Mouse (Mus musculus) midbrain, embryonic 11.5 days (tissue): ENCODE data around the gene Arhgef10l. TPM values are rescaled to one million over a fixed set of nuclear protein-coding genes. Genes with fewer than 3 reads are reported as not detected.

Experiments used
- ATAC-seq: fragments of 200-750 bp; cut with Nextera tagmentation; 2 replicates; pipeline ENCODE4 v1.8.0; 2017; ENCODE audit warnings: moderate TSS enrichment, moderate library complexity; ENCODE audit not compliant: low FRiP score
- DNase-seq: peaks from one replicate; pipeline ENCODE4 v3.0.0; 2015; ENCODE audit warnings: low spot score; ENCODE audit errors: missing footprints
- H3K27ac ChIP-seq: fragments of 300-500 bp; sonication (generic); 2 replicates; pipeline ENCODE4 v1.5.1; 2014; ENCODE audit warnings: low read depth, low read length
- H3K27me3 ChIP-seq: fragments of 300-500 bp; sonication (generic); 2 replicates; pipeline ENCODE4 v1.6.1; 2014; ENCODE audit warnings: mild to moderate bottlenecking, low read length, moderate library complexity, mixed read lengths; ENCODE audit not compliant: control insufficient read depth, insufficient read depth
- H3K36me3 ChIP-seq: fragments of 300-500 bp; sonication (generic); 2 replicates; pipeline ENCODE4 v1.6.1; 2014; ENCODE audit warnings: mild to moderate bottlenecking, low read length, moderate library complexity, mixed read lengths; ENCODE audit not compliant: control insufficient read depth, insufficient read depth
- H3K4me1 ChIP-seq: fragments of 300-500 bp; sonication (generic); 2 replicates; pipeline ENCODE4 v1.6.1; 2014; ENCODE audit warnings: low read length; ENCODE audit not compliant: control insufficient read depth, insufficient read depth
- H3K4me2 ChIP-seq: fragments of 300-500 bp; sonication (generic); 2 replicates; pipeline ENCODE4 v1.6.1; 2014; ENCODE audit warnings: mild to moderate bottlenecking, moderate library complexity
- H3K4me3 ChIP-seq: fragments of 300-500 bp; sonication (generic); 2 replicates; pipeline ENCODE4 v1.5.1; 2014; ENCODE audit warnings: low read depth, low read length
- H3K9ac ChIP-seq: fragments of 300-500 bp; sonication (generic); 2 replicates; pipeline ENCODE4 v1.6.1; 2014; ENCODE audit warnings: low read length
- H3K9me3 ChIP-seq: fragments of 300-500 bp; sonication (generic); 2 replicates; pipeline ENCODE4 v1.6.1; 2016; ENCODE audit warnings: low read length; ENCODE audit not compliant: control insufficient read depth
- WGBS: fragments of 180-500 bp; shearing (Covaris S2); extraction: QIAGEN DNeasy Blood & Tissue Kit; methylation state at CpG from one replicate; pipeline ENCODE4 v1.1.7; 2014; 5-methylcytosine and 5-hydroxymethylcytosine counted together
- polyA plus RNA-seq: library from polyadenylated mRNA; unstranded; fragments of >200 nt; fragmentation: Nextera tagmentation; extraction: Ambion mirVana; gene quantifications from 2 replicates; pipeline ENCODE4 v1.2.1, GENCODE M21; 2014

The Arhgef10l gene
- polyA plus RNA-seq, 1 experiment from 2014 or later: 18.5 TPM

GRCm38 (mm10) chr4:140598846-140599245 lies 67.0 kb downstream of the Arhgef10l start:
- H3K9me3 ChIP-seq: peaks cover 4% of the 10 kb centered on the region; the same call in 1 of the 2 replicates
- peaks cover 14% of the 10 kb centered on the region for H3K36me3 ChIP-seq
- H3K4me3 ChIP-seq: no peak overlapping the region
- no peak overlapping the region for H3K27ac ChIP-seq
- H3K4me1 ChIP-seq: no peaks in the 10 kb centered on the region
- no peaks in the 10 kb centered on the region for H3K27me3 ChIP-seq
- DNase-seq (no peak), ATAC-seq (no peak)
- no peak overlapping the region for H3K4me2 ChIP-seq
- no peak overlapping the region for H3K9ac ChIP-seq
- 88% methylated on average over 5 of the region's 5 CpGs for WGBS

- Histone ChIP-seq H3K36me3 (peaks cover 14% of the 10 kb centered on the region), H3K4me2 (no peak overlapping the region), H3K9ac (no peak overlapping the region), H3K27me3 (no peaks in the 10 kb centered on the region), H3K9me3 (peaks cover 4% of the 10 kb centered on the region; the same call in 1 of the 2 replicates), H3K4me3 (no peak overlapping the region), H3K27ac (no peak overlapping the region), H3K4me1 (no peaks in the 10 kb centered on the region)
- DNase-seq (no peak), ATAC-seq (no peak)
- WGBS: 94% methylated on average over 6 of the region's 6 CpGs
These were observed 67.9 kb downstream of the Arhgef10l start for GRCm38 (mm10) chr4:140597928-140598327.

- WGBS: 94% methylated on average over 5 of the region's 5 CpGs
- ATAC-seq (no peak), DNase-seq (no peak)
- no peaks in the 10 kb centered on the region for H3K27me3 ChIP-seq
- H3K4me2 ChIP-seq: no peak overlapping the region
- H3K4me3 ChIP-seq: no peak overlapping the region
- H3K9ac ChIP-seq: no peak overlapping the region
- H3K4me1 ChIP-seq: peaks cover 3% of the 10 kb centered on the region; the same call in 1 of the 2 replicates
- peaks cover 16% of the 10 kb centered on the region for H3K36me3 ChIP-seq
- peaks cover 4% of the 10 kb centered on the region; the same call in 1 of the 2 replicates for H3K9me3 ChIP-seq
- no peak overlapping the region for H3K27ac ChIP-seq
These were observed 68.4 kb downstream of the Arhgef10l start for GRCm38 (mm10) chr4:140597378-140597777.

- Histone ChIP-seq H3K9ac (no peak overlapping the region), H3K9me3 (peaks cover 4% of the 10 kb centered on the region; the same call in 1 of the 2 replicates), H3K4me2 (no peak overlapping the region), H3K4me1 (peaks cover 4% of the 10 kb centered on the region; the same call in 1 of the 2 replicates), H3K36me3 (peaks cover 23% of the 10 kb centered on the region), H3K27ac (no peak overlapping the region), H3K27me3 (no peaks in the 10 kb centered on the region), H3K4me3 (no peak overlapping the region)
- 94% methylated on average over 14 of the region's 14 CpGs for WGBS
- ATAC-seq (no peak), DNase-seq (no peak)
These were observed 71.9 kb downstream of the Arhgef10l start for GRCm38 (mm10) chr4:140593771-140594505.

- Histone ChIP-seq H3K27ac (no peak overlapping the region), H3K9me3 (peaks cover 4% of the 10 kb centered on the region; the same call in 1 of the 2 replicates), H3K4me3 (no peak overlapping the region), H3K36me3 (peaks cover 19% of the 10 kb centered on the region; the same call in 1 of the 2 replicates), H3K4me1 (peaks cover 4% of the 10 kb centered on the region; the same call in 1 of the 2 replicates), H3K27me3 (no peaks in the 10 kb centered on the region), H3K4me2 (no peak overlapping the region), H3K9ac (no peak overlapping the region)
- DNase-seq: no peak
- peak; percentile 44; the same call in 1 of the 2 replicates for ATAC-seq
- 68% methylated on average over 16 of the region's 16 CpGs for WGBS
These were observed 72.6 kb downstream of the Arhgef10l start for GRCm38 (mm10) chr4:140592990-140593770.

GRCm38 (mm10) chr4:140592217-140592759 lies 73.5 kb downstream of the Arhgef10l start:
- peak; percentile 71 for ATAC-seq
- no peak overlapping the region for H3K4me2 ChIP-seq
- H3K4me1 ChIP-seq: peaks cover 4% of the 10 kb centered on the region; the same call in 1 of the 2 replicates
- no peaks in the 10 kb centered on the region; the same call in 1 of the 2 replicates for H3K9me3 ChIP-seq
- peaks cover 13% of the 10 kb centered on the region; the same call in 1 of the 2 replicates for H3K36me3 ChIP-seq
- no peak overlapping the region for H3K27ac ChIP-seq
- no peak overlapping the region for H3K9ac ChIP-seq
- WGBS: 33% methylated on average over 11 of the region's 11 CpGs
- H3K4me3 ChIP-seq: no peak overlapping the region
- peak; percentile 98 for DNase-seq
- no peaks in the 10 kb centered on the region for H3K27me3 ChIP-seq

GRCm38 (mm10) chr4:140586478-140586877 lies 79.3 kb downstream of the Arhgef10l start:
- peaks cover 8% of the 10 kb centered on the region for H3K36me3 ChIP-seq
- WGBS: 78% methylated on average over 5 of the region's 5 CpGs
- DNase-seq: no peak
- no peaks in the 10 kb centered on the region for H3K27me3 ChIP-seq
- no peak overlapping the region for H3K9ac ChIP-seq
- no peak overlapping the region for H3K4me2 ChIP-seq
- no peak overlapping the region for H3K27ac ChIP-seq
- no peak for ATAC-seq
- no peaks in the 10 kb centered on the region for H3K4me1 ChIP-seq
- H3K9me3 ChIP-seq: no peaks in the 10 kb centered on the region
- H3K4me3 ChIP-seq: no peak overlapping the region

GRCm38 (mm10) chr4:140584240-140584639 lies 81.6 kb downstream of the Arhgef10l start:
- no peaks in the 10 kb centered on the region for H3K9me3 ChIP-seq
- no peak overlapping the region for H3K9ac ChIP-seq
- H3K27ac ChIP-seq: no peak overlapping the region
- H3K4me1 ChIP-seq: no peaks in the 10 kb centered on the region
- H3K36me3 ChIP-seq: peaks cover 4% of the 10 kb centered on the region
- 80% methylated on average over 5 of the region's 5 CpGs for WGBS
- no peak overlapping the region for H3K4me3 ChIP-seq
- ATAC-seq (no peak), DNase-seq (no peak)
- no peaks in the 10 kb centered on the region for H3K27me3 ChIP-seq
- H3K4me2 ChIP-seq: no peak overlapping the region
